Mouse (Mus musculus) limb, embryonic 13.5 days (tissue): ENCODE measurements around the gene Psmd9. TPM values are rescaled to one million over a fixed set of nuclear protein-coding genes. Genes with fewer than 3 reads are reported as not detected.
"Not testable (repeated sequence)": the region's sequence is repeated elsewhere in the genome, so short reads cannot be mapped to it uniquely, and the experiment has no call there.

ENCODE experiments used
- ATAC-seq: fragments of 200-750 bp; cut with Nextera tagmentation; 2 replicates; pipeline ENCODE4 v1.8.0; 2017; ENCODE audit warnings: low read depth, moderate number of reproducible peaks, moderate TSS enrichment; ENCODE audit not compliant: low FRiP score
- H3K27ac ChIP-seq: fragments of 300-500 bp; sonication (generic); 2 replicates; pipeline ENCODE4 v1.5.1; 2015; ENCODE audit warnings: inconsistent platforms, mild to moderate bottlenecking, moderate library complexity
- H3K27me3 ChIP-seq: fragments of 300-500 bp; sonication (generic); 2 replicates; pipeline ENCODE4 v1.6.1; 2015; ENCODE audit warnings: mild to moderate bottlenecking, inconsistent platforms
- H3K36me3 ChIP-seq: fragments of 300-500 bp; sonication (generic); 2 replicates; pipeline ENCODE4 v1.6.1; 2015; ENCODE audit warnings: inconsistent platforms, mild to moderate bottlenecking, moderate library complexity
- H3K4me1 ChIP-seq: fragments of 300-500 bp; sonication (generic); 2 replicates; pipeline ENCODE4 v1.6.1; 2015; ENCODE audit warnings: inconsistent platforms
- H3K4me2 ChIP-seq: fragments of 300-500 bp; sonication (generic); replicated peaks from 2 replicates; pipeline ENCODE4 v1.6.1; 2015; ENCODE audit warnings: inconsistent platforms, mild to moderate bottlenecking, moderate library complexity
- H3K4me3 ChIP-seq: fragments of 300-500 bp; sonication (generic); 2 replicates; pipeline ENCODE4 v1.5.1; 2015; ENCODE audit warnings: moderate library complexity, mild to moderate bottlenecking, inconsistent platforms
- H3K9ac ChIP-seq: fragments of 300-500 bp; sonication (generic); 2 replicates; pipeline ENCODE4 v1.6.1; 2015; ENCODE audit warnings: mild to moderate bottlenecking, inconsistent platforms
- H3K9me3 ChIP-seq: fragments of 300-500 bp; sonication (generic); 2 replicates; pipeline ENCODE4 v1.6.1; 2016; ENCODE audit warnings: inconsistent platforms
- WGBS: fragments of 180-500 bp; shearing (Covaris S2); methylation state at CpG from one replicate; pipeline ENCODE4 v1.1.7; 2015; 5-methylcytosine and 5-hydroxymethylcytosine counted together
- polyA plus RNA-seq: library from polyadenylated mRNA; unstranded; fragments of >200 nt; fragmentation: Nextera tagmentation; extraction: Ambion mirVana; gene quantifications from 2 replicates; pipeline ENCODE4 v1.2.1, GENCODE M21; 2015

Psmd9 gene
- polyA plus RNA-seq, 1 experiment from 2014 or later: 104 TPM

GRCm38 (mm10) chr5:123203591-123203990 lies 34.4 kb downstream of the Psmd9 start:
- not testable (repeated sequence) for H3K36me3 ChIP-seq, H3K27me3 ChIP-seq, H3K4me3 ChIP-seq, H3K4me1 ChIP-seq, ATAC-seq, H3K4me2 ChIP-seq, H3K9me3 ChIP-seq, H3K27ac ChIP-seq, H3K9ac ChIP-seq
- 81% methylated on average over 7 of the region's 7 CpGs for WGBS

GRCm38 (mm10) chr5:123222346-123223050 lies 53.3 kb downstream of the Psmd9 start:
- H3K27ac ChIP-seq, H3K4me2 ChIP-seq, H3K36me3 ChIP-seq, ATAC-seq, H3K4me1 ChIP-seq, H3K9ac ChIP-seq, H3K27me3 ChIP-seq, H3K9me3 ChIP-seq, H3K4me3 ChIP-seq: not testable (repeated sequence)
- 88% methylated on average over 3 of the region's 5 CpGs for WGBS

- Histone ChIP-seq H3K4me3 (no peak overlapping the region), H3K9ac (no peak overlapping the region), H3K36me3 (no peaks in the 10 kb centered on the region), H3K4me2 (no peak overlapping the region), H3K4me1 (no peaks in the 10 kb centered on the region), H3K9me3 (0 out of 2 replicates have a peak, but pooled peaks cover 4% of the 10 kb centered on the region), H3K27me3 (no peaks in the 10 kb centered on the region), H3K27ac (no peak overlapping the region)
- 85% methylated on average over 4 of the region's 4 CpGs for WGBS
- no peak for ATAC-seq
Measured at GRCm38 (mm10) chr5:123223051-123223410, 53.8 kb downstream of the Psmd9 start.

- H3K9ac ChIP-seq, H3K4me1 ChIP-seq, H3K4me2 ChIP-seq, ATAC-seq, H3K9me3 ChIP-seq, H3K27me3 ChIP-seq, H3K27ac ChIP-seq, H3K36me3 ChIP-seq, H3K4me3 ChIP-seq: not testable (repeated sequence)
- 57% methylated on average over 6 of the region's 6 CpGs for WGBS
Measured at GRCm38 (mm10) chr5:123223861-123224260, 54.6 kb downstream of the Psmd9 start.

GRCm38 (mm10) chr5:123226851-123227250 lies 57.6 kb downstream of the Psmd9 start:
- ATAC-seq: no peak
- Histone ChIP-seq H3K36me3 (peaks cover 6% of the 10 kb centered on the region), H3K4me1 (peaks cover 5% of the 10 kb centered on the region), H3K9me3 (no peaks in the 10 kb centered on the region), H3K4me2 (no peak overlapping the region), H3K4me3 (no peak overlapping the region), H3K27ac (no peak overlapping the region), H3K27me3 (no peaks in the 10 kb centered on the region), H3K9ac (no peak overlapping the region)
- WGBS: 88% methylated on average over 7 of the region's 7 CpGs

GRCm38 (mm10) chr5:123227762-123228523 lies 58.7 kb downstream of the Psmd9 start:
- WGBS: 2% methylated on average over 42 of the region's 42 CpGs
- Histone ChIP-seq H3K4me3 (peak overlapping the region; percentile 88), H3K4me2 (peak overlapping the region; percentile 77), H3K9me3 (no peaks in the 10 kb centered on the region), H3K9ac (peak overlapping the region; percentile 89), H3K36me3 (peaks cover 8% of the 10 kb centered on the region), H3K27ac (no peak overlapping the region), H3K4me1 (peaks cover 5% of the 10 kb centered on the region), H3K27me3 (no peaks in the 10 kb centered on the region)
- peak; percentile 88 for ATAC-seq

- 5% methylated on average over 15 of the region's 15 CpGs for WGBS
- H3K4me3 ChIP-seq: peak overlapping the region; percentile 88
Measured at GRCm38 (mm10) chr5:123228524-123228922, 59.3 kb downstream of the Psmd9 start.

GRCm38 (mm10) chr5:123229296-123229695 lies 60.1 kb downstream of the Psmd9 start:
- Histone ChIP-seq H3K4me2 (peak overlapping the region; percentile 77), H3K4me3 (peak overlapping the region; percentile 88), H3K27me3 (no peaks in the 10 kb centered on the region), H3K9ac (0 out of 2 replicates have a peak overlapping the region, but pooled peaks have one; percentile 39), H3K9me3 (no peaks in the 10 kb centered on the region), H3K4me1 (peaks cover 5% of the 10 kb centered on the region), H3K27ac (no peak overlapping the region), H3K36me3 (peaks cover 14% of the 10 kb centered on the region)
- WGBS: 90% methylated on average over 6 of the region's 6 CpGs
- ATAC-seq: no peak

More at GRCm38 (mm10) chr5:123228524-123228922, 59.3 kb downstream of the Psmd9 start:
- Histone ChIP-seq H3K4me1 (peaks cover 5% of the 10 kb centered on the region), H3K9me3 (no peaks in the 10 kb centered on the region), H3K9ac (peak overlapping the region; percentile 89), H3K36me3 (peaks cover 13% of the 10 kb centered on the region), H3K4me2 (peak overlapping the region; percentile 77), H3K27ac (no peak overlapping the region), H3K27me3 (no peaks in the 10 kb centered on the region)
- no peak for ATAC-seq

- H3K9ac ChIP-seq: no peak overlapping the region
- peaks cover 9% of the 10 kb centered on the region for H3K4me1 ChIP-seq
- no peak overlapping the region for H3K4me3 ChIP-seq
- ATAC-seq: no peak
- H3K27me3 ChIP-seq: no peaks in the 10 kb centered on the region
- WGBS: 93% methylated on average over 2 of the region's 2 CpGs
- H3K27ac ChIP-seq: no peak overlapping the region
- no peaks in the 10 kb centered on the region for H3K9me3 ChIP-seq
- H3K36me3 ChIP-seq: peaks cover 35% of the 10 kb centered on the region
- no peak overlapping the region for H3K4me2 ChIP-seq
Measured at GRCm38 (mm10) chr5:123232180-123232579, 63.0 kb downstream of the Psmd9 start.

GRCm38 (mm10) chr5:123235731-123236130 lies 66.5 kb downstream of the Psmd9 start:
- no peak overlapping the region; the same call in 1 of the 2 replicates for H3K27ac ChIP-seq
- H3K36me3 ChIP-seq: peaks cover 67% of the 10 kb centered on the region

GRCm38 (mm10) chr5:123236426-123236825 lies 67.2 kb downstream of the Psmd9 start:
- H3K4me3 ChIP-seq: no peak overlapping the region
- peaks cover 4% of the 10 kb centered on the region; the same call in 1 of the 2 replicates for H3K4me1 ChIP-seq
- ATAC-seq: no peak
- no peak overlapping the region for H3K9ac ChIP-seq
- H3K27me3 ChIP-seq: no peaks in the 10 kb centered on the region
- peaks cover 69% of the 10 kb centered on the region for H3K36me3 ChIP-seq
- H3K9me3 ChIP-seq: no peaks in the 10 kb centered on the region
- H3K4me2 ChIP-seq: no peak overlapping the region
- H3K27ac ChIP-seq: no peak overlapping the region
- 87% methylated on average over 9 of the region's 9 CpGs for WGBS

More at GRCm38 (mm10) chr5:123235731-123236130, 66.5 kb downstream of the Psmd9 start:
- ATAC-seq: peak; percentile 71; the same call in 1 of the 2 replicates
- Histone ChIP-seq H3K4me1 (peaks cover 4% of the 10 kb centered on the region; the same call in 1 of the 2 replicates), H3K9me3 (no peaks in the 10 kb centered on the region), H3K4me2 (no peak overlapping the region), H3K27me3 (no peaks in the 10 kb centered on the region), H3K9ac (no peak overlapping the region), H3K4me3 (no peak overlapping the region)
- 43% methylated on average over 2 of the region's 2 CpGs for WGBS

GRCm38 (mm10) chr5:123239501-123239900 lies 70.3 kb downstream of the Psmd9 start:
- no peak overlapping the region for H3K9ac ChIP-seq
- H3K27ac ChIP-seq: no peak overlapping the region
- no peak overlapping the region for H3K4me3 ChIP-seq
- peaks cover 89% of the 10 kb centered on the region for H3K36me3 ChIP-seq
- H3K4me2 ChIP-seq: no peak overlapping the region
- H3K4me1 ChIP-seq: peaks cover 4% of the 10 kb centered on the region; the same call in 1 of the 2 replicates
- H3K27me3 ChIP-seq: no peaks in the 10 kb centered on the region
- 91% methylated on average over 11 of the region's 11 CpGs for WGBS
- ATAC-seq: no peak
- H3K9me3 ChIP-seq: no peaks in the 10 kb centered on the region
